Mouse (Mus musculus) megakaryocyte-erythroid progenitor cell, adult 5-6 weeks (primary cell): ENCODE data around the gene Gm2832. TPM values are rescaled to one million over a fixed set of nuclear protein-coding genes. Genes with fewer than 3 reads are reported as not detected.
"Not testable (repeated sequence)": the region's sequence is repeated elsewhere in the genome, so short reads cannot be mapped to it uniquely, and the experiment has no call there.

ENCODE experiments used
- ATAC-seq: replicated peaks from 2 replicates; pipeline ENCODE4 v1.8.0; 2016; ENCODE audit warnings: mild to moderate bottlenecking, inconsistent platforms; ENCODE audit not compliant: severe bottlenecking, poor library complexity, low FRiP score, low TSS enrichment
- total RNA-seq, 2 experiments: library from RNA; stranded (forward) in 1 of 2; stranded (reverse) in 1 of 2; fragments of 200-1000, 215-1000 nt in 1 of 2; fragments of >200 nt in 1 of 2; fragmentation: Nextera tagmentation in 1 of 2; gene quantifications; 2 replicates each; pipeline ENCODE4 v1.2.3; 2014 to 2017

The Gm2832 gene
- not detected in 2 replicates for total RNA-seq (2014; fragmentation: Nextera tagmentation)
- not detected in 2 replicates for total RNA-seq (2017)

DNA sequence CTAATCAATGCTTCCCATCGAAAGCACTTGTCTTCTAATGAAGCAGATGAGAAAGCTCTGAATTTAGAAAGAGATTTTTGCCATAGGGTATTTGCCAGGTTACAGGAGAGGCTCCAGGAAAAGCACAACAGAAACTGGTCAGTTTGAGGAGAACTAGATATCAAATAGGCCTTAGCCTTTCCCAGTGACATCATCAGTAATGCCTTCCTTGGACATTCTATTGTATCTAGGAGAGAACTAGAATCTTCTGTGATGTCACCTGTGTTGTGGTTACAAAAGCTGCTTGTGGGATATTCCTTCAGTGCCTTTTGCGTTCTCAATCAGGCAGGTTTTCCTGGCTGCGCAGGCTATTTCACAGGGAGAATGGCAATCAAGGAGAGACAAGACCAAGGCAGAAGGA, at the start of gene Gm2832:
Gene Gm2832 (plus strand): TSS at position 301 of the 400 bp plus-strand sequence.
- not testable (repeated sequence) for ATAC-seq

DNA sequence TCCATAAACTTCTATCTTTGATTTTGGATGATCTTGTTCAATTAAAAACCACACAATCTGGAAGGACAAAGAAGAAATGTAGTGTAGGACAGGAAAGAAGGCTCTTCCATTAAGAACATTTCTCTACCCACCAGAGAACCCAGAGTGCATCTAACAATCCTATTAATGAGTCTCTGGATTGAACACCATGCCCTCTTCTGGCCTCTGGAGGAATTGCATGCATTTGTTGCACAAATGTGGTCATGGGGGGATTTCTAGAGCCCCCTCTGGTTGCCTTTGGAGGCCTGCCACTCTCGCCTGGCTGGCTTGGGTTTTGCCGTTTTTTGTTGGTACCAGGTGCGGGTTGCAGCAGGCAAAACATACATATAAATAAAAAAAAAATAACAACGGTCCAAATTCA, 15.3 kb upstream of the Gm2832 start:
- ATAC-seq = not testable (repeated sequence)

DNA sequence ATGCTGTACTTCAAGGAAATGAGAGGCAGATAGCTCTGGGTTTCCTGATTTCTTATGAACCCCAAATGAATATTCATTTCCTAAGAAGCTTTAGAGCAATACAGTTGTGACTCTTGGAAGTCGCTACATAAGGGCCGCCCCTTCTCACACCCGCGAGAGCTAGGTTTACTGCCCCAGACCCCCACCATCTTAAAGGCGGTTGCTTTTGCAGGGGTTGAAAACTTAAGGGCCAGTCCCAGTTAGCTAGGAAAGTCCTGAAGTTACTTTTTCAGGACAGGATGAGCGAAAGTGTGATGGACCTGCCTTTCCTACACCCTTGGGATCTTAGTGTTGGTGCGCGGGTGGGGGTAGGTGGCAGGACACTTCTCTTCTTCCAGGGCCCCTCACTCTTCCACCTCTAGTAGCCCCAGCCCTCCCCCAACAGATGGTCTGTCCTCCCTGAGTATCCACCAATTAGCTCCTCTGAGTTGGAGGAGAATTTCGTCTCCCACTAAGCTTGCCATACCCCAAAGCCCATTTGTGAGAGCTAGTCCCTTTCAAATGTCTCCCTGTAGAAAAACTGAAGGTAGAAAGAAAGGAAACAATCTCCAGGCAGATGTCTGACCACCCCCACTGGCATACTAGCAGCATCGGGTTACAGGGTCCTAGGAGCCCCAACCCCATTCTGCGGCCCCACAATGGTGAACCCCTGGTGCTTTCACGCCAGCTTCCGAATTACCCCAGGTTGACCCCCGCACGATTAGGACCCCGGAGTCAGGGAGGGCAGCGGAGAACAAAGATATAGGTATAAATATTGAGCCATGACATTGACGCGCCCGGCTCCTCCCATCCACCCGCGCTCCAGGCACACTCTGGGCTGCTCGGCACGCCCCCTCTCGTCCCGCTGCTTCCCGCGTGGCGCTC, 14.5 kb upstream of the Gm2832 start:
- ATAC-seq = not testable (repeated sequence)

DNA sequence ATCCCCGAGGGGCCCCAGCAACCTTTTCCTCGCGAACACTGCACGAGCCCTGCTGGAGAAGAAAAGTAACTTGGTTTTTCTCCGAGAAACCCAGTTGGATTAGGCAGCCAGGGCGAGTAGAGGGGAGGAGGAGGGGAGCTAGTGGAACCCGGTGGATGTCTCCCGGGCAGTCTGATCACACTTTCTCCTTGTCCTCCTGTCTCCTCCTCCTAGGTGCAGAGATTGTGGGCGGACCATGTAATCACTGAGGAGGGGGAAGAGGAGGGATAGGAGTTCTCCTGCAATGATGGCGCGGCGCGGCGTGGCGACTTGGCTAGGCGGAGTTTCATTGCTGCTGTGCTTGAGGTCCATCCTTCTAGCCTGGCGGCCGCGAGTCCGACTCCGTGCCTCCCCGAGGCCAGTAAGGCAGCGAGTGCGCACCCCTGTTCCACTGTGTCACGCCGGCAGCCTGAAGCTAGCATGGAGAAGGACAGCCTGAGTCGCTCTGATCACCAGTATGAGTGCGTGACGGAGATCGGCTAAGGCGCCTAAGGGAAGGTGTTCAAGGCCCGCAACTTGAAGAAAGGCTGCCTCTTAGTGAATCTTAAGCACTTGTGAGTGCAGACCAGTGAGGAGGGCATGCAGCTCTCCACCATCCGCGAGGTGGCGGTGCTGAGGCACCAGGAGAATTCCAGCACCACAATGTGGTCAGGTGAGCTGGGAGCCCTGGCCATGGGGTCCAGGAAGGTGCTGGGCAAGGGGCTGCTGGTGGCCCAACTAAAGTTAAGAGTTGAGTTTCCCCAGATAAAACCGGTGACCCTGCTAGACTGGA, 13.6 kb upstream of the Gm2832 start:
- not testable (repeated sequence) for ATAC-seq

DNA sequence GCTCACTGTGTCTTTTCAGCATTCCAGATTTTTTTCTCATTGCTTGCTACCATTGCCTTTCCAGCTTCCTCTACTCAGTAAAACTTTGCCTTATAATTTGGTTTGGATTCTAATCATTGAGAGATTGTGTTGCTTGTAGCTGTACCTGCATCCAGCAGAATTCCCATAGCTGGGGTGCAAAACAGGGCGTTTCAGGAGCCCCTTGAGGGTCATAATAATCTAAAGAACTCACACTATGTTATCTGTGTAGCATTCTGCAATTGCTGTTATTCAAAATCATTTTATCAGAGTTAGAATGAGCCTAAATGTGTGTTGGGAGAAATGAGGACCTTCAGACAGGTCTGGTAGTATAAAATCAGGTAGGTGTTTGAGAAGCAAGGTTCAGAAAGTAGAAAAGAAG, 7.4 kb downstream of the Gm2832 start:
- not testable (repeated sequence) for ATAC-seq

Other genes with a start within 250 kb of the Gm2832 start
- not detected in 2 replicates for gene Dydc2, start 209.6 kb upstream of the Gm2832 start, total RNA-seq (2014; fragmentation: Nextera tagmentation)
- gene Dydc2, start 209.6 kb upstream of the Gm2832 start, total RNA-seq (2017) = not detected in 2 replicates
- not detected in 2 replicates for gene Dydc1, start 205.9 kb upstream of the Gm2832 start, total RNA-seq (2014; fragmentation: Nextera tagmentation)
- not detected in 2 replicates for gene Dydc1, start 205.9 kb upstream of the Gm2832 start, total RNA-seq (2017)
- gene Mat1a, start 173.8 kb upstream of the Gm2832 start, total RNA-seq (2014; fragmentation: Nextera tagmentation) = not detected in 2 replicates
- gene Mat1a, start 173.8 kb upstream of the Gm2832 start, total RNA-seq (2017) = not detected in 2 replicates
- gene Sftpa1, start 147.0 kb upstream of the Gm2832 start, total RNA-seq (2014; fragmentation: Nextera tagmentation) = not detected in 2 replicates
- not detected in 2 replicates for gene Sftpa1, start 147.0 kb upstream of the Gm2832 start, total RNA-seq (2017)
- gene Mbl1, start 127.3 kb upstream of the Gm2832 start, total RNA-seq (2014; fragmentation: Nextera tagmentation) = not detected in 2 replicates
- gene Mbl1, start 127.3 kb upstream of the Gm2832 start, total RNA-seq (2017) = not detected in 2 replicates
- not detected in 2 replicates for gene Sftpd, start 93.7 kb upstream of the Gm2832 start, total RNA-seq (2014; fragmentation: Nextera tagmentation)
- not detected in 2 replicates for gene Sftpd, start 93.7 kb upstream of the Gm2832 start, total RNA-seq (2017)
- gene Gm5798, start 69.8 kb downstream of the Gm2832 start, total RNA-seq (2014; fragmentation: Nextera tagmentation) = not detected in 2 replicates
- not detected in 2 replicates for gene Gm5798, start 69.8 kb downstream of the Gm2832 start, total RNA-seq (2017)
- gene Gm7945, start 107.6 kb downstream of the Gm2832 start, total RNA-seq (2014; fragmentation: Nextera tagmentation) = not detected in 2 replicates
- not detected in 2 replicates for gene Gm7945, start 107.6 kb downstream of the Gm2832 start, total RNA-seq (2017)
- gene Gm6482, start 129.5 kb downstream of the Gm2832 start, total RNA-seq (2014; fragmentation: Nextera tagmentation) = not detected in 2 replicates
- gene Gm6482, start 129.5 kb downstream of the Gm2832 start, total RNA-seq (2017) = not detected in 2 replicates
- not detected in 2 replicates for gene Gm7954, start 174.7 kb downstream of the Gm2832 start, total RNA-seq (2014; fragmentation: Nextera tagmentation)
- gene Gm7954, start 174.7 kb downstream of the Gm2832 start, total RNA-seq (2017) = not detected in 2 replicates
- not detected in 2 replicates for gene Gm3486, start 210.7 kb downstream of the Gm2832 start, total RNA-seq (2014; fragmentation: Nextera tagmentation)
- not detected in 2 replicates for gene Gm3486, start 210.7 kb downstream of the Gm2832 start, total RNA-seq (2017)